Mouse (Mus musculus): ENCODE data around the gene Cma1.
"Not testable (repeated sequence)": the region's sequence is repeated elsewhere in the genome, so short reads cannot be mapped to it uniquely, and the experiment has no call there.

Cma1 gene

GRCm38 (mm10) chr14:55944575-55944974 is at the start of gene Cma1:
Gene Cma1 (minus strand): TSS chr14:55944675.
- no peak for DNase-seq (ENCODE audit: low read depth, low spot score)

GRCm38 (mm10) chr14:55987464-55987863 is 43.0 kb upstream of the Cma1 start:
- DNase-seq (ENCODE audit: low read depth, low spot score) = not testable (repeated sequence)

GRCm38 (mm10) chr14:55963900-55964299 is 19.4 kb upstream of the Cma1 start:
- peak; percentile 85 for DNase-seq (ENCODE audit: low read depth, low spot score)

DNA sequence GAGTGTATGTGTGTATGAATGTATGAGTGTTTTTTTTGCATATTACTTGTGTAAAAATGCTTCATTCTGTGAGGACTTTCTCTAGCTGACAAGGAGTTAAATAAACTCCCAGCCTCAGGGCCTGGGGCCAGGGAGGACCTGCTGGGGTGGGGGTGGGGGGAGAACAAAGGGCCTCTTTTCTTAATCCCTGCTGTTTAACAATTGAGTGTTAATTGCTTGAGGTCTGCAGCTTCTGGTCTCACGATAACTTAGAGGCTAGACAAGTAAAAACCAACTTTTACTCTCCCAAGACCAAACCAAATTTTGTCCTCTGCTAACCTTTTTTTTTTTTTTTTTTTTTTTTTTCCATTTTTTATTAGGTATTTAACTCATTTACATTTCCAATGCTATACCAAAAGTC is 18.8 kb upstream of the Cma1 start:
- DNase-seq (ENCODE audit: low read depth, low spot score) = peak; percentile 87

DNA sequence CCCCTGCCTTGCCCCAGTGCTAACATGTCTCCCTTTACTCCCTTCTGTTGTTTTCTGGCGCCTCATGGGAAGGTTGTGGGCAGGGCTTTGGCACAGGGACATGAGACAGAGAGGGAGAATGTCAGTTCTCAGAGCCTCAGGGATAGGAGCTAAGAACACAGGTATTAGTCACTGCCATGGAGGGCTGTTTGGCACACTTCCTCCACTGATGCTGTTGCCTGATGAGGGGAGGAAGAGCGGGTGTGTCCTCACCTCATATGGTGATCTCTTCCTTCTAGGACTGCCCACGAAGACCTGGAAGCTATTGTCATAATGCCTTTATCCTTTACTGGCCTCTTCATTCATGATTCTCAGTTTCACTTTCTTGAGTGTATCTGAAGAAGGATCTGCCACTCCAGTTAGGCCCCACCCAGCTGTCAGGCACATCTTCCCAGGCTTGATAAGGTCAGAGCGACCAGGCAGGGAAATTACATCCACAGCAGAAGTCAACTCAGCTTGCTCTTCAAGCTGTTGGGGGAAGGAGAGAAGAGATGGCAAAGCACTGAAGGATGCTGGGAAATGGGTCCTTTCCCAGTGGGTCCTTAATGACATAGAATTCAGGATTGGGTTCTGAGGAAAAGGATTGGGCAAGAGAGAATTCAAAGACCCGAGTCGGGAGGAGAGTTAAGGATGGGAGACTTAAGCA is 6.0 kb upstream of the Cma1 start, which contains the start of gene Cma2:
Gene Cma2, plus strand, starts transcription at position 635 of the 685 bp plus-strand sequence.
- DNase-seq (ENCODE audit: low read depth, low spot score) = no peak

GRCm38 (mm10) chr14:55946269-55946969 is 1.9 kb upstream of the Cma1 start:
- DNase-seq (ENCODE audit: low read depth, low spot score) = no peak

DNA sequence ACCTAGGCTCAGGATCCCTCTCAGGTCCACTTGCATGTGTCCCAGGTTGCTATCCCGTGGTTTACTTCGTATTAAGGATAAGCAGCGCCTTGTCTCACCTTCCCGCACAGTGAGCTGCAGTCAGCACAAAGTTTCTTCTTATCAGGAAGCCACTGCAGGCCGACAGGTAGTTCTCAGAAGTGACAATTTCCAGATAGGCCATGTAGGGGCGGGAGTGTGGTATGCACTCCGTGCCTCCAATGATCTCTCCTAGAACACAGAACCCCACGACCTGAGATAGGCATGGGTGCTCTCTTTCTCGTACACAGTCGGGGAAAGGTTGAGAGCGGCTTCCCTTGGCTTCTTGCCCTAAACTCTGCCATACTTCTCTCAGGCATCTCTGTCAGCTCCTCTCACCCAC is 874 bp downstream of the Cma1 start:
- DNase-seq (ENCODE audit: low read depth, low spot score) = no peak

GRCm38 (mm10) chr14:55940070-55940800 is 4.2 kb downstream of the Cma1 start:
- DNase-seq (ENCODE audit: low read depth, low spot score) = no peak

- no peak for DNase-seq (ENCODE audit: low read depth, low spot score)
These were observed 10.9 kb downstream of the Cma1 start for GRCm38 (mm10) chr14:55933586-55933985.

DNA sequence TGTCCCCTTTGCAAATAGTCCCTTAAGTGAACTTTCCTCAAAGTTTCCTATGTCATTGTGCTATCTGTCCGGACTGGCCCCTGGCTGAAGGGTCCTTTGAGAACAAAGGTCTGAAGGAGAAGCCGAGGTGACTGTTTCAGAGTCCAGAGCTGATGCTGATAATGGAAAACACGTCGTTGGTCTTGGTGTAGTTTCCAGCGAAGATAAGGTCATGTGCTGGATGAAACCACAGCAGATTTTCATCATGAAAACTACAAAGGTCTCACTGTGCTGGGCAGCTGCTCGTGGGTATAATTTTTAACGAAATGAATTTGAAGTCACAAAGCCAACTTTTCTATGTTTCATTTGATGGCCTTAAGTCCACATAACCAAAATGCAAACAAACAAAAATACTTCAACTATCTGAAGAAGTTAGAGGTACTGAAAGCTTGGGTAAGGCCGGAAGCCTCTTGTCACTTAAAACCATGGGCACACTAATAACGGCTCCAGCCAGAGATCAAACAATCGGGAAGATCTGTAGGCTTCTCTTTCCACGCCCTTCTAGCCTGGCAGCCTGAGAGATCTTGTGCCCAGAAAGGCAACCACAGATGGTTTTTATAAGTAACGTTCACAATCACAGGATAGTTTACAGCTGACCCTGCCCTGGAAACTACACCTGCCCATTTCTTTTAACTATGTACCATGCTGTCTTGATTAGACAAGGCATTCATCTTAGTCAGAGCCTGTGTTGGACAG is 15.0 kb downstream of the Cma1 start:
- no peak for DNase-seq (ENCODE audit: low read depth, low spot score)

DNA sequence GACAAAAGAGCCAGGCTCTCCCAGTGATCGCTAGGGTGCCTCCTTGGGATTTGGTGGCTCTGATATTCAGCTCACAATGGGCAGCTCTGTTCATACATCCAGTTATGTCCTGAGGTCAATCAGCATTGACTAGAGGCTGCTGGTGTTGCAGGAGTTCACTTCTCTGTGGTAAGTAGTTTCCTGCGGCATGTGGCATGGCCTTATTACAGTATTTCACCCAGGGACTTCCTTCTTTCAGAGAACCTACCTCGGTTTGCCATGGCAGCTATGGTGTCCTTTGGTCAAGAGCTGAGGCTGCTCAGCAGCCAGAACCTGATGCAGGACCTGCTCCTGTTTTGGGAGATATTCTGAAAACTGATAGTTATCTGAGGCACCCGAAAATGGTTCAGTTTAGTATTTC is 17.6 kb downstream of the Cma1 start:
- DNase-seq (ENCODE audit: low read depth, low spot score) = no peak

DNA sequence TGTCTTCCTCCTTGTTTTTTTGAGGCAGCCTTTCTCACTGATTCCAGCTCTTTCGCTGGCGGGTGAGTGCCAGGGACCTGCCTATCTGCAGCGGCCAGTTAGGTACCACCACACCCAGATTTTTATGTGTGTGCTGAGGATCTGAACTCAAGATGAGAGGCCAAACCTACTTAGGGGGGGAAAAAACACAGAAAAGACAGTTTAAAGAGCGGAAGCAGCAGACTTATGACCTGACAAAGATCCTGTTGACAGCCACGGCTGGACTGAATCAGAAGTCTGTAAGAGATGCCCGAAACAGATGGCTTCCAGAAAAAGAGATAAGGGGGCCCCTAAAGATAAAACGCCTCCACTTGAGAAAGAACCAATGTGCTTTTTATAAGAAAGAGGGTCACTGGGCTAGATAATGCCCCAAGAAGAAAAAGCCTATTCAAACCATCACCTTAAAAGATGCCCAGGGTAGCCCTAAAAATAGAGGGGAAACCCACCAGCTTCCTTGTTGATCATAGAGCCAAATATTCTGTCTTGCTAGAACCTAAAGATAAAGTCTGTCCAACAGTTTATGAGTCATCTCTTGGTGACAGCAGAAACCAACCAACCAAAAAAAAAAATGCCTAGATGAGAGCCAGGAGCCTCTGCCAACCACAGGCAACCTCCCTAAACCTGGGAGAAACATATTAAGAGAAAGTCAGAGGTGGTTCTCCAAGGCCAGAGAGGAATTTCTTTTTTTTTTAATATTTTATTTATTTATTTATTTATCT is 21.8 kb downstream of the Cma1 start:
- no peak for DNase-seq (ENCODE audit: low read depth, low spot score)

GRCm38 (mm10) chr14:55918240-55919082 is 26.0 kb downstream of the Cma1 start:
- peak; percentile 92 for DNase-seq (ENCODE audit: low read depth, low spot score)

DNA sequence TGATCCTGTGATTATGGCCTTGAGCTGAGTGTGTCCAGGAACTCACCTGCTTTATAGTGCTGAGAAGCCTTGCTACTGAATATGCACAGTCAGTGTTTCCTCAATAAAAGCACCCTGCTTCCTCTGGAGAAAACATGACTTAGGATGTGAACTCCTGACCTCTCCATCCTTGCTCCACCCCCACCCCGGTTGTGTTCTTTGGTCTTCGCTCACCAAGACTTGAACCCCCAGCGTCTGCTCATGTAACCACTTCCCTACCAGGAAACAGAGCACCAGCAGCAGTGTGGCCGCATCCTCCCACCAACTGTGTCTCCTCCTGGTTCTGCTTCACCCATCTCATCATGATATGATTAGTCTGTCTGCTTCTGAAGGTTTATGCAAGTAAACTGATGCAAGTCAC is 31.1 kb downstream of the Cma1 start:
- DNase-seq (ENCODE audit: low read depth, low spot score) = peak; percentile 47

GRCm38 (mm10) chr14:55905518-55905917 is 39.0 kb downstream of the Cma1 start:
- peak; percentile 49 for DNase-seq (ENCODE audit: low read depth, low spot score)

DNA sequence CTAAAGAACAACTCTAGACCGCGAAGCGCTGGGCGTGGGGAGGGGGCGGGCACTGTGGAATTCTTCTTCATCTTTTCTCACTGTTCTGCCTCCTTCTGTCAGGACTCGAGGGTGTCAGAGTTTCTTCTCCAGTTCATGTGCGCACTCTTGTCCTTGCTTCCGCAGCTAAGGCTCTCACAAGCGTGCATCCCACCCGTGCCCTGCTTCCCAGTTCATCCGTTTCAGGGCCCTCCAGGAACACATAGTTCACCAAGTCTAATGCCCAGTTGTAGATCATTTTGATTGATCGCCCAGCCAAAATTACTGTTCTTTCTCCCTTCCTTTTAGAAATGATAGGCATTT is 44.1 kb downstream of the Cma1 start:
- DNase-seq (ENCODE audit: low read depth, low spot score) = no peak

DNA sequence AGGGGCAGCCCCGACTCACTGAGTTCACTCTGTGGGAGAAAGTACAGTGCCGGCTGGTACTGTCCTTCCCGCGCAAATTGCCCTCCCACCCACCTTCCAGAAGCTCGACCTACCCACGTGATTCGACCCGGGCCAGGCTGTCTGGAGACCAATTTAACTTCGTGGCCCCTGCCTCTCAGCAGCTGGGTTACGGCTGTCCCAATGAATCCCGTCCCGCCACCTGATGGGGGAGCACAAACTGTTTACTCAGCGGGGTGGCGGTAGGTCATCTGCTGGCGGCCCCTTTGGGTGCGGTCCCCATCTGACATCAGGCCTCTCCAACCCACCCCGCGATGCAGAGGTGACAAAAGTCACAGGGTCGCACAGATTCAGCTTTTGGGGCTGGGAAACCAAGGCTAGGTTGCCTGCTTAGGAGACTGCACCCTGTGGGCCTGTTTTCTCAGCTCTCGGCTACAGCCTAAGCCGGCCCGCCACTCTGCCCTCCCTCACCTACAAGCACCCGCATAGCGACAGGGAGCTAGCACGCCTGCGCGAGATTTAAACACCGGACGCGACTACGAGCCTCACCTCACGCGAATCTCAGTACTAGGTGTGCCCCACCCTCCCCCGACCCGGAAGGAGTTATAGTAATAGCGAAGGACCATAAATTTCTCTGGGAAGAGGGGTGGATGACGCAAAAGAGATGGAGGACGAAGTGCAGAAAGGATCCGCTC is 44.6 kb downstream of the Cma1 start, which contains the start of gene Sdr39u1:
Gene Sdr39u1, minus strand, starts transcription at position 593 of the 713 bp plus-strand sequence.
- DNase-seq (ENCODE audit: low read depth, low spot score) = peak; percentile 94

DNA sequence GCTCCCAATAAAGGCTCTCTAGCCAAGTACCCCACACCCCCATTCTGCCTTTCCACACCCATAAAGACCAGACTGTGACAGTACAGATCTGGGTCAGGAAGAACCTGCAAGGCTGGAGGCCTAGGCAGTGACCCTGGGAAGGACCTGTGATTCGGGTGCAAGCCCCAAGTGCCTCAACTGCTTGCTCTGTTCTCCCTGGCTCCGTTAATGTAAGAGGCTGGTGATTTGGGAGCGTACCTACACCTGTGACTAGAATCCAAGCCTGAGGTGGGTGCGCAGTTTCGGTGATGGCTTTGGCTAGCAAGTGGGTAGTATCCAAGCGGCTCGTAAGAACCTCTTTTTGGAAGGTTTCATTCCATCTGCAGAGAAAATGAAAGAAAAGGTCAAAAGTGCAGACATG is 45.5 kb downstream of the Cma1 start:
- no peak for DNase-seq (ENCODE audit: low read depth, low spot score)

GRCm38 (mm10) chr14:55897671-55898070 is 46.8 kb downstream of the Cma1 start:
- DNase-seq (ENCODE audit: low read depth, low spot score) = no peak

Data from ES-CJ7 (cell line).